Mouse (Mus musculus) skeletal muscle tissue, postnatal 0 days (tissue): Measurements from ENCODE around the gene Thap4. TPM values are rescaled to one million over a fixed set of nuclear protein-coding genes. Genes with fewer than 3 reads are reported as not detected.

ENCODE experiments used
- polyA plus RNA-seq: library from polyadenylated mRNA; unstranded; fragments of >200 nt; fragmentation: Nextera tagmentation; extraction: Ambion mirVana; gene quantifications from 2 replicates; pipeline ENCODE4 v1.2.1, GENCODE M21; 2015

Gene Thap4
- polyA plus RNA-seq = 37.5 and 37.7 TPM in 2 replicates

GRCm38 (mm10) chr1:93754573-93755290 lies at the start of gene Thap4:
Gene Thap4, minus strand, starts transcription at chr1:93754864.

GRCm38 (mm10) chr1:93803556-93804507 lies 49.2 kb upstream of the Thap4 start, which contains the start of gene Ing5:
Gene Ing5, plus strand, starts transcription at chr1:93803965.

GRCm38 (mm10) chr1:93801741-93802238 lies 47.1 kb upstream of the Thap4 start, which contains the start of gene Dtymk:
Gene Dtymk, minus strand, starts transcription at chr1:93801934.

GRCm38 (mm10) chr1:93751290-93751689 lies 3.4 kb downstream of the Thap4 start, which contains the start of gene Atg4b:
Gene Atg4b, plus strand, starts transcription at chr1:93751500.

GRCm38 (mm10) chr1:93685401-93686244 lies 69.0 kb downstream of the Thap4 start, which contains the start of gene Bok:
Gene Bok, plus strand, starts transcription at chr1:93685660.

GRCm38 (mm10) chr1:93658559-93658958 lies 96.1 kb downstream of the Thap4 start, which contains the start of gene Stk25:
Gene Stk25, minus strand, starts transcription at chr1:93658659.

Other genes with a start within 250 kb of the Thap4 start
- gene Farp2, start 242.8 kb downstream of the Thap4 start, polyA plus RNA-seq = 3.3 and 3.4 TPM in 2 replicates
- 108 and 117 TPM in 2 replicates for gene Stk25, start 96.2 kb downstream of the Thap4 start, polyA plus RNA-seq
- 17.9 and 25.3 TPM in 2 replicates for gene Bok, start 69.2 kb downstream of the Thap4 start, polyA plus RNA-seq
- 45.1 and 47.5 TPM in 2 replicates for gene Atg4b, start 3.4 kb downstream of the Thap4 start, polyA plus RNA-seq
- gene Dtymk, start 47.1 kb upstream of the Thap4 start, polyA plus RNA-seq = 75.9 and 83.5 TPM in 2 replicates
- 4.3 and 4.4 TPM in 2 replicates for gene Ing5, start 49.1 kb upstream of the Thap4 start, polyA plus RNA-seq
- gene D2hgdh, start 70.0 kb upstream of the Thap4 start, polyA plus RNA-seq = 9.1 and 9.8 TPM in 2 replicates
- gene Gal3st2, start 106.4 kb upstream of the Thap4 start, polyA plus RNA-seq = 0.50 and 0.74 TPM in 2 replicates
- 0.06 and 0.19 TPM in 2 replicates for gene Gal3st2b, start 163.4 kb upstream of the Thap4 start, polyA plus RNA-seq
- gene Gal3st2c, start 235.6 kb upstream of the Thap4 start, polyA plus RNA-seq = not detected in 2 replicates